Mouse (Mus musculus): ENCODE results near the gene Exoc6b.

GRCm38 (mm10) chr6:84590961-84591745 lies 478.2 kb downstream of the Exoc6b start:
- TF ChIP-seq POLR2A (IDR thresholded peaks at IDR 0.05; ENCODE audit: borderline replicate concordance, insufficient read depth, low read length) (no peak), CTCF (IDR thresholded peaks at IDR 0.05; ENCODE audit: borderline replicate concordance, insufficient read depth, low read depth, low read length) (no peak)
